Mouse (Mus musculus): ENCODE measurements around the gene Ptch1. TPM values are rescaled to one million over a fixed set of nuclear protein-coding genes. Genes with fewer than 3 reads are reported as not detected.

The Ptch1 gene
- total RNA-seq (2022): 10 to 100 TPM; 61.8 to 83.5 (median 72.3) TPM

DNA sequence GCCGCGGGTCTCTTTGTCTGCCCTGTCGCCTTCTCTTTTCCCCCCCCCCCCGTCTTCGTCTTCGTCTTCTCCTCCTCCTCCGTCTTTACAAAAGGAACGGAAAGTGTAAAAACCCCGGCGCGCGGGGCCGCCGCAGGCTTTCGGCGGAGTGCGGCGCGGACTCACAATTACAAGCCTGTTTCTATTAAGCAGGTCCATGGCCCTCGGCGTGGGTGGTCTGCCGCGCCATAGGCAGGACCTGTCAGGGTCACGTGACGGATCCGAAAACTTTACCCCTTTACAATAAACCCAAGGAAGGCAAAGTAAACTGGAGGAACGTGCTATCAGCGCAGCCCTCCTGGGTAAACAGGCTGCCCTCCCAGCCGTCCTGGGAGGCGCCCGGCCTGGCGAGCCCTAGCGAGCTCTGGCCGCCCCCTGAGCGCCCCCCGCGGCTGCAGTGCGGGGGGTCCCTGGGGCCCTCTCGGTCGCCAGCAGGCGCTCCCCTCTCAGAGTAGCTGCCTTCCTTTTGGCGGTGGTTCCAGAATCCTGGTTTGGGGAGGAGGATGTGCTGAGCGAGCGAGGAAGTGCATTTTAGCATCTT lies at the start of gene Ptch1:
Ptch1 (minus strand) TSS at position 343 of the 580 bp plus-strand sequence.
- no peak for DNase-seq

DNA sequence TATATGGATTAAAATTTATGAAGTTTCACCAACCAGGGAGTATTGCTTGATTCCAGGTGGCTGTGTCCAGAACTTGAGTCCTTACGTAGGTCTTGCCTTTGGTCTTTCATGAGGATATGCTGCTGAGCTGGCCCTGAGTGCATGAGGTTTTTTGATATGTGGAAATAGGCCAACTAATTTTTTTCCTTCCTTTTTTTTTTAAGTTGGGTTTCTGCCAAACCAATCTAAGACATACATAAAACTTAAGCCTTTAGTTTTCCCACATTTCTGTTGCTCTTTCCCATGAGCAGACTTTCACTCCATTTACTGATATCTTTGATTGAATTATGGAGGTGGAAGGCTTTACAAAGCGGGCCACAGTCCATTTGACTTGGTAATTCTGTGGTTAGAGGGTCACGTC lies 47.9 kb upstream of the Ptch1 start:
- no peak for DNase-seq

DNA sequence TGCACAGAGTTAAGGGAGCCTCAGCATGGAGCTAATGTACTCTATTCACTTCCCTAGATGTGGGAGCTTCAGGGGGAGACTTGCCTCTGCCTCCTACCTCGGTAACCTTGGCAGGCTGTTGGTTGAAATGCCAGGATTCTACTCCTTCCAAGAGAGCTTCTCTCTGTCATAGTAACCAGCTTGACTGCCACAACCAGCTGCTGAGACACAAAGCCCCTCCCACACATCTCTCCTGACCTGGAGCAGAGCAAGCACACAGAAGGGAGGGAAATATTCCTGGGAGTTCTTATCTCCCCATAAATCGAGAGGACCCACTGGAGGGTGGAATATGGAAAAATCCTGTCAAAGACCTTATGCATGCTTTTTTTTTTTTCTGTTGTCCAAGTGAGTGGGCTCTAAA lies 39.8 kb upstream of the Ptch1 start:
- no peak for DNase-seq

DNA sequence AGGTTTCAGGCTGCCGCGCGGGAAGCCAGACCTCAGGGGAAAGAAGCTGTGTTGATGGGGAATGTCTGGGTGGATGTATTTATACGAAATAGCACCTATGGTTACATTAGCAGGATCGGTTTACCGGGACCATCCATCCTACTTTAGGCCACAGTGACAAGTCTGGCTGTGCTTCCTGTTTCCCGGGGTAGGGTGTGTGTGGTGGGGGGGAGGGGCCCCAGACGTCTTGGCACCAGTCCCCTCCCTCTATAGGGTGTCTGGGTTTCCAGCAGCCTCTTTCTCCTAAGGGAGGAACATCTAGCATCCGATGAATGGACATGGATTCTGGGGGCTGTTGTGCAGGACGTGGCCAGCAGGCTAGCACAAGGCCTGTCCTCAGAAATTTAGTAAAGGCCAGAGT lies 36.3 kb upstream of the Ptch1 start:
- DNase-seq: no peak

DNA sequence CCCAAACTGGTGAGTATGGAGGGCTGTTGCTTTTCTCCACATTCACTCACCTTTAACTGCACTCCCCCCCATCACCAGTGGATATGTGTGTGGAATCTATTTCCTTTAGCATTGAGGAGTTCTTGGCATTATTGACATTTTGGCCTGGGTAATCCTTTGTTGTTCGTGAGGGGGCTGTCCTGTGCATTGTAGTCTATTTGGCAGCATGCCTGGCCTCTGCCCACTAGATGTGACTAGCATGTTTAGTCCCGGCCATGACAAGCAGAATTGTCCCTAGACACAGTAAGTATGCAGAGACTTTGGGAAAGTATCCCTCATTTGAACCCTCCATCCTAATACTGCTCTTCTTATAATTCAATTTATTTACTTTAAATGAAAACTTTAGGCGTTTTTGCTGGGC lies 24.2 kb upstream of the Ptch1 start:
- DNase-seq: no peak

DNA sequence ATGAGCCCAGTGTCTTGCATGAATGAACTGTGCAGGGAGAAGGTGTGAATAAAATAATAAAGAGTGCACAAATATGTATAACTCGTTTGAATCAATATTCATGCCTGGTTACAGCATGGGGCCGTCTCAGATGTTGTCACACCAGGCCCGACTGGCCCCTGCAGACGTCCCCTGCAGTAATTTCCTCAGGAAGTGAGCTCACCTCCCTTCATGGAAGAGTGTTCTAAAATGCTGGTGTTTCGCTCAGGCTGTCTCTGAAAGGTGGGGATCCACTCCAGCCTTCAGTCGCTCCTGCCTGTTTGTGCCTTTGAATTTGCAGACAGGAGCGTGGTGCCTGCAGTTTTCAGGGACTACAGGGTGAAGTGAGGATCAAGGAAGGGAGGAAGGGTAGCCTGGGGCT lies 22.5 kb upstream of the Ptch1 start:
- DNase-seq: no peak

DNA sequence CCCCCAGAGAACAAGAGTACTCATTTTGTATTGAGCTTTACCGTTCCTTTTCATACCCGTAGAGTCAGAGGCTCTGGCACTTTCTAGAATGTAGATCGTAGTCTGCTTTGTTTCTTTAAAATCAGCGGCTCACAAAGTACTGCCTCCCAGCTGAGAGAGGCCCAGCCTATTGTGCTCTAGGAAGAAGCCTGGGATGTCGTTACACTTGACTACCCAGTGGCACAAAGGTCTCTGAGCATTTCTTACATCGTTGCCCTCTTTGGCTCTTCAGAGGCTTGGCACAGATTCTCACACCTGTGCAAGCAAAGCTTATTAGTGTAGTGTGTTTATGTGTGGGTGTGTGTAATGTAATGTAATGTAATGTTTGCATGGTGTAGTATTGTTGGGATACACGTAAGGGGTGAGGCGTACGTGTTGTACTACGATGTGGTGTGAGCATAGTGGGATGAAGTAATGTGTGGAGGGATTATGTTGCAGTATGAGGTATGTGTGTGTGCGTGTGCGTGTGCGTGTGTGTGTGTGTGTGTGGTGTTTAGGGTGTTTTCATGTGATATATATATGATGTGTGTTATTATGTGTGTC lies 20.2 kb upstream of the Ptch1 start:
- no peak for DNase-seq

DNA sequence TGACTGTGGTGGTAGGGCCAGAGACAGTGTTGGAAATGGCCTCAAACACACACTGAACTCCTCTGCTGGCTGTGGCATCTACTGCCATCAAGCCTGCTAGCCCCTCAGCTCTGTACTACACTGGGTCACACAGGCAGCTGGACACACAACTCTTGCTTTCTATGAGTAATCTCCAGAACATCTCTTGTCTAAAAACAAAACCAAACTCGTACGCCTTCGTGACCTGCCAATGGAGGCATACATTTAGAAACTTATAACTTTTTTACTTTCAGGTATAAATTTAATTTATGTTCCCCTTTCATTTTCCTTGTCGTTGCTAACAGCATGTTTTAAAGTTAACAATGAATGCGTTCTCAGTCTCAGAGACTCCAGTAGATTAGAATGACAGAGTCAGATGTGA lies 19.4 kb upstream of the Ptch1 start:
- no peak for DNase-seq

DNA sequence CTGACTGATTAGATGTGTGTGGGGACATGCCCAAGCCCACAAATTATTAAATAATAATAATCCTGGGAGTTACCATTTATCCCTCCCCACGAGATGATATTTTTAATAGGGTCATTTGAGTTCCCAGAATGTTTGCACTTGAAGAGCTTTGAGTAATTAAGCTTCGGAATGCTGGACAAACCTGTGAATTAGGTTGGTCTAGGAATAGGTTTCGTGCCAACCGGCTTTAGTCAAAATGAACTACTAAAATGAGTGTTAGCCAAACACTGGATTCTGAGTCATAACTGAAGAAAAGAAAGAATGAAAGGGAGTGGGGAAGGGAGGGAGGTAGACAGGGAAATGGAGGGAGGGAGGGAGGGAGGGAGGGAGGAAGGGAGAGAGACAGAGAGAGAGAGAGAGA lies 1.2 kb upstream of the Ptch1 start:
- no peak for DNase-seq

DNA sequence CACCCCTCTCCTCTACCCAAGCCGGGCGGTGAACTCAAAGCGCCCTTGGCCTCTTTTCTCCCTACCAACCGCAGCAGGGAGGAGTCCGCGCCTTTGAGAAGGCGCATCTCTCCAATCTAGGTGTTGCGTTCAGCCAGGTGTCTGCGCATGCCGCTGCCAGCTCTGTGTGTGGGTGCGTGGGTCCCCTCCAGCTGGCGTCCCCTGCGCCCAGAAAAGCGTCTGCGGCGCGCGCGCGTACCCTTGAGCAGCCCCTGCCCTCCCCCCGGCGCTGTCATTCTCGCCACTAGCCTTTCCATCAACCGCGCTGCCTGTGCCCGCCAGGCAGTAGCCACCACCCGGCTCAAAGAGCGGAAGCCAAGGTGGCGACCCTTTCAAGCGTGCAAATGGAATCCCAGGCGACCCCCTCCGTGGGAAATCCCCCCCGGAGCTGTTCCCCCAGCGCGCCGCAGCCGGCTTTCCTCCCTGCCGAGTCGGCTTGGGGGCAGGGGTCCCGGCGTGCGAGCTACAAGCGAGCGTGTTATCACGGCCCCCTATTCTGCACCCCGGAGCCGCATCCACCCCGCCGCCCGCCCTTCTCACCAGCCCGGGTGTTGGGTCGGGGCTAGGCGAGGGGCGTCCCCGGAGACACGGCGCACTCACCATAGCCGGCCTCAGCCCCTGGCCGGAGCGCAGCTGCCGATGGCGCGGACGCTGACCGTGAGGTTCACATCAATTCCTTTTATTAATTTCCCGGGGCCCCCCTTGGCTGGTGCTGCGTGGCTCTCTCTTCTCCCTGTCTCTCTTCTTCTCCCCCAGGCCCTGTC lies 744 bp downstream of the Ptch1 start:
- DNase-seq: no peak

DNA sequence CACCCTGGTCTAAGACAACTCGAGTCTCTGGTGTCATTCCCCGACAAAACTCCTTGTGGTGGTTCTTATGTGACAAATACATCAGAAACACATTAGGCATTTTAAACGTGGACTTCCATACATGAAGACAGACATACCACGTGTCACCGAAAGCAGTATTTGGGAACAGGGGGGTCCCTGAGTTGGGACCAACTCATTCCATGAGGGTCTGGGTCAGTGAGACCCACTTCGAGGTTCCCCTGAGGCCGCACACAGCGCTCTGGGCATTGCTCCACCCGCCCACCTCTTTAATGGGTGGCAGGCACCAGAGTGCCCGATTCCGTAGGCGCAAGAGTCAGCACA lies 1.3 kb downstream of the Ptch1 start:
- DNase-seq: no peak

DNA sequence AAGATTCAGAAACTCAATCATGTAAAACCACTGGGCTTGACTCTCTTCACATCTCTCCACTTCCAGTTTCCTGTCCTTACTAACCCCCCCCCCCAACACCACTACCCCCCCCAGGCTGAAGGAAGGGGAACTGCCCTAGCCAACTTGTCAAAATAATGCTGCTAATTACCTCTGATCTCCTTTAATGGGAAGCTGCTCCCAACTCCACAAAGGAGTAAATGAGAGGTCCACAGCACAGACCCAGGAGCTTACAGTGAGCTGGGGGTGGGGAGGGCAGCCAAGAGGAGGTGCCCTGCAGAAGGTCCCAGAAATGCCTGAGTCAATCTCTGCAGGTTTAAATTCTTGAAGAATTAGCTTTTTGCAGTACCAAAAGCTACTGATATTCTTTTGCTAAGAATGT lies 2.9 kb downstream of the Ptch1 start:
- DNase-seq: no peak

DNA sequence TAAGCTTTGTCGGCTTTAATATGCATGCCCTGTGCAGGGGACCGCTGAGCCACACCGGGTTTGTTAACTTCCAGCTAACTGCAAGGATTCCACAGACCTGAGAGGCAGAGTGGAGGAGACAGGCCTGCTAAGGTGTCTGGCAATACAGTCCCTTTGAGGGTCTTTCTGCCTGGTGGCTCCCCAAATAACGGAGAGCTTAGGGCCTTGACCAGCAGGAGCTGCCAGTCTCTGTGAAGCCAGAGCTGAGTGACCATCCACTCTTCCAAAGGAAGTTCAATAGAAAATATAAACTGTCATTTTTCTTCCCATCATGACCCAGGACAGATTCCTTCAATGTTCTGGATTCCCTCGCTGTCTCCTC lies 4.0 kb downstream of the Ptch1 start:
- no peak for DNase-seq

DNA sequence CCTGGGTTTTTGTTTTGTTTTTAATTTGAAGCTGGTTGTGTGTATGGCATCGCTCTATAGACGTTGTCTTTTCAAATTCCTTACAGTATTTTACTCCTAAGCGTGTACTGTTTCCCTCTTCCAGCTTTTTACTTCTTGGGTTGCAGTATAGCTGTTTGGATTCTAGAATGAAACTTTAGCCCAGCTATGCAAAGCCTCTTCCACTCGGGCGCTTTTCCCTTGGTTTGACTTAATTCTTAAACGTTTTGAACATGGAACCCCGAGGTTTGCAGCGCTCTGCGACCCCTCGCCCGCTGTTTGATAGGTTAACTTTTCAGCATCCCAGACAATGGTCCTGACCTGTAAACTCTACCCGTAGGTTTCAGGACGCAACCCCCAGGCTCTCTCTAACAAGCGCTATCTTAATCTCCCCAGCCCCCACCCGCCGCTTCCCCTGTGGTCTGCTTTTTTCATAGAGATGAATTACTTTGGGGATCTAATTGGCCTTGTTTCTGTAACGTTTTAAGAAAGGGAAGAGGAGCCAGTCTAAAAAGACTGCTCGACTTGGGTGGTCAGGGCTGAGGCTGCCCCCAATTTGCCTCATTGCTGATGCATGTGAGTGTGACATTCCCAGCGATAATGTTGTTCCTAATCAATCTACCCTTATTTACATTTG lies 4.5 kb downstream of the Ptch1 start:
- no peak for DNase-seq

DNA sequence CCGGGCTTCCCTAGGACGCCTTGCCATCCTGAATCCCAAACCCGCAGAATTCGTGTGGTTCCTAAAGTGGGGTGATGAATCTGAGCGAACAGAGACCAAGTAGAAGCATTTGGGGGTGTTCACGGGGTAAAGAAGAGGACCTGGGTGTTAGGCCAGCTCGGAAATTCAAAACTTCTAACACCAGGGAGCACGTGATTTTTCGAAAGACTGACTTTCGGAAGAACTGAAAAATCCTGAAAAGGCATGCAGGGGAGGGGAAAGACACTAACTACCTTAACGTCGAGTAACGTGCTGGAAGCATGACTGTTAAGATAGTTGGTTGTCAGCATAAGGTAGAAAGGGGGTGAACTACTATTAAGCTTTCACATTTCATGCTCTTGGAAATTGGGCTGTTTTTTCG lies 5.1 kb downstream of the Ptch1 start:
- DNase-seq: no peak

DNA sequence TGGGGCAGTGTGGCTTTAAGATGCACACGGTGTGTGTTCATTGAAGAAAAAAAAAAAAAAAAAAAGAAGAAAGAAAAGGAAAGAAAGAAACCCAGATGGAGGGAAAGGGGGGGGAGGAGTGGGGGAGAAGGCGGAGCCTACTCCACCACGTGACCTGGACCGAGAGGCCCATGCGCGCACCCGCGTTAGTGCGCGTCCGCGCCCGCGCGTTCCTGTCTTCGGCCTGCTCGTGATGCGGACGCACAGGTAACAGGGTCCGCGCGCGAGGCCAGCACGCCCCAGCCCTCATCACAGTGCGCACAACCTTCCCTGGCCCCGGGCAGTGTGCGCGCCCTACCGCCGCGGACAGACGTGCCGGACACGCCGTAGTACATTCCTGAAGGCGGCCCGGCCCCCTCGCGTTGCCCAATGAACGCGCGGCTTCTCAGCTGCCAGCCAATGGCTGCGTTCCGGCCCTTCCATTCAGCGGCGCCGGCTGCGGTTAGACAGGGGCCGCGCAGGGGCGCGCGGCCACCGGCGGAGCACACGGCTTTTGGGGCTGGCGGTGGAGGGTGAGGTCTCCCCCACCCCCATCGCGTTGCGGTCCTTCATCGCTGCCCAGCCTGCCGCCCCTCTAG lies 5.6 kb downstream of the Ptch1 start:
- peak; percentile 93 for DNase-seq

DNA sequence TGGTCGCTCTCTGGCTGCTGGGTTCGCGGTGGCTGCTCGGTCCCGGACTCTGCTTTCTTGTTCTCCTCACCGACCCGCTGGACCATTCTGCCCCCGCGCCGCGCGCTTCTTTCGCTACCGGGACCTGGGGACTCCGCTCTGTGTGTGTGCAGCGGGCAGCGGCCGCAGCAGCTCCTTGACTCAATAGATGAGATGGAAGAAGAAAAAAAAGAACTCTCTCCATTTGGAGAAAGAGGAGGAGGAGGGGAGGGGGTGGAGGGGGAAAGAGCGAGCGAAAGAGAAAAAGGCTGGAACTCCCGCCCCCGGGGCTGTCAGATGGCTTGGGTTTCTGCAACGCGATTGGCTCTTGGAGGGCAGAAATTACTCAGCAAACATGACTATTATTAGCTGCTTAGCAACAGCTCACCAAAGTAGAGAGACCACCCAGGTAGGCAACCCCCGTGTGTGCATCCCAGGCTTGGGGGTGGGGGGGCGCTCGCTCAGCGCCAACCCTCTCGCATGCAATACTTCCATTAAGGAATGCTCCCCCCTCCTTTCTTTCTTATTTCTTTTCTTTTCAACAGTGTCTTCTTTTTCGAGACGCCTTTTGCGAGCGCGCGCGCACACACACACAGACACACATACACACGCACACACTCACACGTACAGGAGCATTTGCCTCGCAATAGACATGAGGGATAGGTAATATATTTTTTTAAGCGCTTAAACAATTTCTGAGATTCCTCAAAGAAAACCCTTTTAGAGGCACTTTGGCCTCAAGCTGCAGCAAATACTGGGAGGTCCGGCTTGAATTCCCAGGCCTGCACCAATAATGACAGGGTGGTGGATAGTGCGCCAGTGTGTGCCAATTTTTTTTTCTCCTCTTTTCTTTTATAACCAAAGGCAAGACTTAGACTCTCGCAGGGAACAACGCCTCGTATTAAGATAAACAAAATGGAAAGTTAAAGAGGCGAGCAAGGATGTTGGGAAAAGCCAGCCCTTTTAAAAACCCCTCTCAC lies 7.1 kb downstream of the Ptch1 start:
- DNase-seq: peak; percentile 82

DNA sequence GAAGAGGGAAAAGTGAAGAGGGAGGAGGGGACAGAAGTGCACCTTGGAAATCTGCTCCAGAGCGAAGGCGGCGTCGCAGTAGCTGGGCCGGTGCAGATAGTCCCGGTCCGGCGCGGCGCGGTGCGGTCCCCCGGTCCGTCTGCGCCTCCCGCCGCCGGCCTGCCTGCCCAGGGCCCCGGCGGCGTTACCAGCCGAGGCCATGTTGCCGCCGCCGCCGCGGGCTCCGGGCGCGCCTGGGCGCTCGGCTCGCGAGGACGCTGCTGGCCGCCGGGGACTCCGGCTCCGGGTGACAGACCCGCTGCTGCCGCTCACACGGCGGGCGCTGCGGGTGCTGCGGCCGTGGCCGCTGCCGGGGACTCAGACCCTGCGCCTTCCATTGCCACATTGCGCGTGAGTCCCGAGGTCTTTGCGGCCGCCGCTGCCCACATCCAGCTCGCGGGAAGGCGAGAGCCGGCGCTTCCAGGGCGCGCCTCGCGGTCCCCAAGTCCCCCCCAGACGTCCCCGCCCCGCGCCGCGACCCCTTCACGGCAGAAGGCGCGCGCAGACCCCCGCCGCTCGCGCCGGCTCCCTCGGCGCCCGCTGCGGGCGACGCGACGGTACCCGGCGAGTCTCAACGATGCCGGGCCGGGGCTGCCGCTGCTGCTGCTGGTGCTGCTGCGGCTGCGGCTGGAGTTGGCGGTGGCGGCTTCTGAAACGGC lies 7.9 kb downstream of the Ptch1 start:
- DNase-seq: no peak

DNA sequence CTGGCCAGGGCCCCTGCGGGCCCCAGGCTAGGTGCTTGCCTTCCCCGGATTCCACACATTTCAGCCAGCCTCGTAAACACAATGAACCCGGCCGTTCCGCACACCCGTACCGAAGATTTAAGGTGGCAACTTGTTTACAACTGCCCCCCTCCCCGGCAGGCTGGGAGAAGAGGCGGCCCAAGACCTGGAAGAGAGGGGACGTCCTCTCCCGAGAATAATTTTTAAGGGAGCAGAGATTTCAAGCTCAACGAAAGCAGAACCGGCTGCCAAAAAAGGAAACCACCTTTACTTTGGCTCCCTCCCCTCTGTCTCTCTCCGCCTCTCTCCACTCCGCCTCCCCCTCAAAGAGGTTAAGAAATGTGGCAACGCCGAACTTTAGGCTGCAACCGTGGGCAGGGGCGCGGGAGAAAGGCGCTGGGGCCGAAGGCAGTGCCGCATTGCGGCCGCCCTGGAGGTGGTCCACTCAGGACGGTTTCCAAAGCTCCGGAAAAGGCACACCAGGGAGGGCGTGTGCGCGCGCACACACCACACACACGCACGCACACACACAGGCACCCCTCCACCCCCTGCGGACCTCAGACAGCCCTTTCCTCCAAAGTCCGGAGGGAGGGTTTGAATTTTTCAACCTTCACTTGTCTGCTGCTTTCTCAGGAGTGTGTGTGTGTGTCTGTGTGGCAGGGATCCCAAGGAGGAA lies 8.6 kb downstream of the Ptch1 start:
- peak; percentile 86 for DNase-seq

DNA sequence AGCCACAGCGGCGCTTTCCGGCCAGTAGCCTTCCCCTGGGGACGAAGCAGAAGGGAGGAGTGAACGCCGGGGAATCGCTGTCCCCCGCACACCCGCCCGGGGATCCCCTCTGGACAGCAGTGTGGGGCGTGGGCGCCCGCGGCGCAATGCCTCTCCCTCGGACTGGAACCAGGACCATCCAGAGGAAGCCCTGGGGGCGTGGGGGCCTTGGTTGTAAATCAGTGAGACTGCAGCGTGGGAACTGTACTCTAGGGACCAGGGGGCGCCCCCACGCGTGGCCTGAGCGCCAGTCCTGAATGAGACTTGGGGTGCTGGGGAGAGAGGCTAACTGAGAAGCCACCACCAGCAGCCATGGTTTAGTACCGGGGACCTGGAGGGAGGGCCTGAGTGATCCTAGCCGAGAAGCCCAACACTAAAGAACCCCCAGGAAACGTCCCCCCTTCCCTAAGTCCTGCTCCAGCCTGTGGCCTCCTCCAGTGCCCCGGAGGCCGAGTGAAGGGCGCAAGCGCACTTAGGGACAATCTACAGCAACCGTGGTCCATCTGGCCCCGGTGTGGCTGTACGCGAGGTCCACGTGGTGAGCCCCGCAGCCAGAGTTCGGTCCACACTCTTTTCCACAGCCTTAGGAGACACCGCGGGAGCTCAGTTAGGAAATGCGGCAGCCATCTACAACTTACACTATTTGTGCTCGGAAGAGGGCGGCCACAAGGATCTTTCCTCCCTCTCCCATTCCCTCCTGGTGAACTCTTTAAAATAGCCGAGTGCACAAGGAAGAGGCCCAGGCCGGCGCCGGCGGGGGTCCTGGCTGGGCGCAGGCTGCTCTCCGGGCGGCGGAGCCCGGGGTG lies 9.4 kb downstream of the Ptch1 start:
- peak; percentile 45 for DNase-seq
